Mouse (Mus musculus): ENCODE results near the gene Actr2. TPM values are rescaled to one million over a fixed set of nuclear protein-coding genes. Genes with fewer than 3 reads are reported as not detected.
"Not testable (repeated sequence)": the region's sequence is repeated elsewhere in the genome, so short reads cannot be mapped to it uniquely, and the experiment has no call there.

Actr2 gene
- polyA plus RNA-seq, 1 experiment from 2014 or later = 67.3 TPM

DNA sequence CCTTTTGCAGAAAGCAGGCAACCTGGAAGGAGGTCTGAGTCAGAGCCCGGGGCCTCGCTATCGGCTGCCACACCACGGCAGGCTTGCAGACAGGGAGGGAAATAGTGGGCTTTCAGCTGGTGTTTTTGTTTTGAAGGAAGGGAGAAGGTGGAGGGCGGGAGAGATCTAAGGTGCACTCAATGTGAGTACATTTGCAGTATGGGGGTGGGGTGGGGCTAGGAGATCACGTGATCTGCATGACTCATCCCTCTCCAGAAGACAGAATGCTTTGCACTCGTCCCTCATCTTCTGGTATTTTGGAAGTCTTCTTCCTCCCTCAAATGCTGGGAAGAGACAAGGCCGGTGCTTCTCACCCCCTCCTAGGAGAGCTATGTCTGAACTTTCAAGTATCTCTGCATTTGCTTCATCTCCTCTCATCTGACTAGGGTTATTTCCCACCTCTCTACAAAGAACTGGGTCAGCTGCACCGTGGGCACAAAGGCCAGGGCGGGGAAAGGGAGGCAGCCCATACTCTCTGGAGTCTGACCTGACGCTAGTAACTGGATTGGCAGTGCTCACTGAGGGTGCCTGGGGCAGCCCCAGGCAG is 77.3 kb downstream of the Actr2 start:
- H3K4me3 ChIP-seq (ENCODE audit: low read depth, low read length) = no peak overlapping the region
- no peak overlapping the region for H3K9ac ChIP-seq (ENCODE audit: low read depth, low read length)
- H3K36me3 ChIP-seq (ENCODE audit: control insufficient read depth, insufficient read depth, low read length) = no peaks in the 10 kb centered on the region
- no peak overlapping the region for H3K27ac ChIP-seq (replicated peaks; ENCODE audit: low read depth, low read length)
- no peak overlapping the region for H3K4me2 ChIP-seq (ENCODE audit: low read depth, low read length)
- 0 out of 2 replicates have a peak, but pooled peaks cover 4% of the 10 kb centered on the region for H3K9me3 ChIP-seq (ENCODE audit: control insufficient read depth, low read length)
- no peaks in the 10 kb centered on the region for H3K27me3 ChIP-seq (replicated peaks; ENCODE audit: control insufficient read depth, insufficient read depth, low read length)
- DNase-seq (ENCODE audit: low spot score) (no peak), ATAC-seq (ENCODE audit: low read depth) (no peak)
- WGBS = 46% methylated on average over 11 of the region's 11 CpGs
- peaks cover 9% of the 10 kb centered on the region; the same call in 1 of the 2 replicates for H3K4me1 ChIP-seq (ENCODE audit: control insufficient read depth, insufficient read depth, low read length)

DNA sequence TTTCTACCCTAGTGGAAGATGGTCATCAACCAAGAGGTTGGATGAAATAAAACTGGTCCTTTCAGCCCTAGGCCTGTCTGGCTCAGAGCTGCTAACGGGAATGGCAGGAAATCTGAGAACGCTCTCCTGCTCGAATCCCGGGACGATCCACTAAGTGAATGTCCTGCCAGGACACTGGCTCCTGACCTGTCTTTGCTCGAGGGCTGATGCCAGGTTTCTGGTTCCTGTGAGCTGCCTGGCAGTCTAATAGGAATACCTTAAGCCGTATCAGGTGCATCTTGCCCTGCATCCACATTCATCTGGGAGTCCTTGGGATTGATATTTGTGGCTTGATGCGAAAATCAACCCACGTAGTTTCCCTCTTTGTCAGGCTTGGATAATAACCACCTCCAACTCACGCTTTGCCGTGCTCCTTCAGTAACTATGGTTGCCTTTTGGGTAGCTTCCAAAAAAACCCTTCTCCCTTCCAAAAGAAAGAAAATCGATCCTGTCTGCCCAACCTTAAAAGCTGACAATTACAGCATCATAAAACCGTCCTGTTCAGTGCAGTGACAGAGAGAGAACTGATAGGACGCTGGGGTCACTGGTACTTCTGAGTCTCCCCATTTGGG is 78.3 kb downstream of the Actr2 start:
- H3K4me2 ChIP-seq (ENCODE audit: low read depth, low read length) = no peak overlapping the region
- ATAC-seq (ENCODE audit: low read depth) (no peak), DNase-seq (ENCODE audit: low spot score) (no peak)
- no peaks in the 10 kb centered on the region for H3K27me3 ChIP-seq (replicated peaks; ENCODE audit: control insufficient read depth, insufficient read depth, low read length)
- H3K27ac ChIP-seq (replicated peaks; ENCODE audit: low read depth, low read length) = no peak overlapping the region
- WGBS = 51% methylated on average over 14 of the region's 14 CpGs
- H3K4me3 ChIP-seq (ENCODE audit: low read depth, low read length) = no peak overlapping the region
- H3K36me3 ChIP-seq (ENCODE audit: control insufficient read depth, insufficient read depth, low read length) = no peaks in the 10 kb centered on the region
- no peak overlapping the region for H3K9ac ChIP-seq (ENCODE audit: low read depth, low read length)
- H3K4me1 ChIP-seq (ENCODE audit: control insufficient read depth, insufficient read depth, low read length) = peaks cover 9% of the 10 kb centered on the region; the same call in 1 of the 2 replicates
- 0 out of 2 replicates have a peak, but pooled peaks cover 4% of the 10 kb centered on the region for H3K9me3 ChIP-seq (ENCODE audit: control insufficient read depth, low read length)

DNA sequence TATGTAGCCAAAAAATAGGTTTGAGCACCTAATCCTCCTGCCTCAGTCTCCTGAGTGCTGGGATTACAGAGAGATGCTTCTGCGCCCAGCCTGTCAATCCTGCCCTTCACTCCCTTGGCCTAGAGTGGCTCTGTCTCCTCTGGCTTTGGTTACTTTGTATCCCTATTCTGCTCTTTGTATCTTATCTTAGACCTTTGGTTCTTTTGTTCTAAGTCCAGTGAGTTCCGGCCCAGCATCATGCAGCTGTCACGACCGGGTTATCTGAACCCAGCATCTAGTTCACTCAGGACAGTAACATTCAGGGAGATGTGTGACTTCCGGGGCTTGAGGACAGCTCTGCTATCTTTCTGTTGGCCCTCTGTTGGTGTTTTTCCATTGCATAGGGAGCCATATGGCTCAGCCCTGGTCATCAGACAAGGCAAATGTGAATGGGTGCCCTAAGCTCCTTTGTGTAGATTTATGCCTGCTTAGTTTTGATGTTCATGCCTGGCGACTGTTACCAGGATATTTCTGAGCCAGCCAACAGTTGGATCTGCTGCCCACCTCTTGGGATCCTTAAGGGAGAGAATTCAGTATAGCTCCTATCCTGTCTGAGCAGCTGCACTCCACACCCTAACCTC is 79.1 kb downstream of the Actr2 start:
- ATAC-seq (ENCODE audit: low read depth) = no peak
- WGBS = 78% methylated on average over 6 of the region's 6 CpGs

DNA sequence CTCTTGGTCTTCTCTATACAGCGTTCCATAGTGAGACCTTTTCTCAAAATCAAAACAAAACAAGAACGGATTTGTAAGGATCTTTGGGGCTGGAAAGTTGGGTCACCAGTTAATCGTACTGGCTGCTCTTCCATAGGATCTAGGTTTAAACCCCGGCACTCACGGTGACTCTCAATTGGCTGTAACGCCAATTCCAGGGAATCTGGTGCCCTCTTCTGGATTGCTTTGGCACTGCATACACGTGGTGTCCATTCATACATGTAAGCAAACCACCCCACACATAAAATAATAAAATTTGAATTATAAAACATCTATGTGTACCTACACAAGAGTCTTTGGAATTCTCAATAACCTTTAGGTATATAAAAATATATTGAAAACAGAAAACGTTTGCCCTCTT is 81.2 kb downstream of the Actr2 start:
- ATAC-seq (ENCODE audit: low read depth) = no peak
- WGBS = 39% methylated on average over 8 of the region's 8 CpGs
- Histone ChIP-seq H3K27ac (replicated peaks; ENCODE audit: low read depth, low read length) (no peak overlapping the region), H3K9me3 (ENCODE audit: control insufficient read depth, low read length) (0 out of 2 replicates have a peak, but pooled peaks cover 4% of the 10 kb centered on the region), H3K4me1 (ENCODE audit: control insufficient read depth, insufficient read depth, low read length) (no peaks in the 10 kb centered on the region; the same call in 1 of the 2 replicates), H3K36me3 (ENCODE audit: control insufficient read depth, insufficient read depth, low read length) (no peaks in the 10 kb centered on the region), H3K27me3 (replicated peaks; ENCODE audit: control insufficient read depth, insufficient read depth, low read length) (no peaks in the 10 kb centered on the region), H3K4me2 (ENCODE audit: low read depth, low read length) (no peak overlapping the region), H3K9ac (ENCODE audit: low read depth, low read length) (no peak overlapping the region), H3K4me3 (ENCODE audit: low read depth, low read length) (no peak overlapping the region)
- no peak for DNase-seq (ENCODE audit: low spot score)

More for the DNA sequence above, 79.1 kb downstream of the Actr2 start:
- H3K36me3 ChIP-seq (ENCODE audit: control insufficient read depth, insufficient read depth, low read length) = no peaks in the 10 kb centered on the region
- 0 out of 2 replicates have a peak, but pooled peaks cover 4% of the 10 kb centered on the region for H3K9me3 ChIP-seq (ENCODE audit: control insufficient read depth, low read length)
- H3K4me1 ChIP-seq (ENCODE audit: control insufficient read depth, insufficient read depth, low read length) = peaks cover 2% of the 10 kb centered on the region; the same call in 1 of the 2 replicates
- no peak overlapping the region for H3K4me3 ChIP-seq (ENCODE audit: low read depth, low read length)
- H3K27me3 ChIP-seq (replicated peaks; ENCODE audit: control insufficient read depth, insufficient read depth, low read length) = no peaks in the 10 kb centered on the region
- no peak for DNase-seq (ENCODE audit: low spot score)
- no peak overlapping the region for H3K27ac ChIP-seq (replicated peaks; ENCODE audit: low read depth, low read length)
- no peak overlapping the region for H3K9ac ChIP-seq (ENCODE audit: low read depth, low read length)
- H3K4me2 ChIP-seq (ENCODE audit: low read depth, low read length) = no peak overlapping the region

DNA sequence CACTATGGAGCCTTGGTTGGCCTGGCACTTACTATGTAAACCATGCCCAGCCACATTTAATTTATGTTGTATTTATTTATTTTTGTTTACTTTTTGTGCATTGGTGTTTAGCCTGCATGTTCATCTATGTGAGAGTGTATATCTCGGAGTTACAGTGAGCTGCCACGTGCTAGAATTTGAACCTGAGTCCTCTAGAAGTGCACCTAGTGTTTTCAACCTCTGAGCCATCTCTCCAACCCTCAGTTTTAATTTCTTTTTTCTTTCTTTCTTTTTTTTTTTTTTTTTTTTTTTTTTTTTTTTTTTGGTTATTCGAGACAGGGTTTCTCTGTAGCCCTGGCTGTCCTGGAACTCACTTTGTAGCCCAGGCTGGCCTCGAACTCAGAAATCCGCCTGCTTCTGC is 81.7 kb downstream of the Actr2 start:
- not testable (repeated sequence) for H3K27ac ChIP-seq (replicated peaks; ENCODE audit: low read depth, low read length); H3K9ac ChIP-seq (ENCODE audit: low read depth, low read length); DNase-seq (ENCODE audit: low spot score); ATAC-seq (ENCODE audit: low read depth); H3K9me3 ChIP-seq (ENCODE audit: control insufficient read depth, low read length); H3K4me1 ChIP-seq (ENCODE audit: control insufficient read depth, insufficient read depth, low read length); H3K27me3 ChIP-seq (replicated peaks; ENCODE audit: control insufficient read depth, insufficient read depth, low read length); H3K4me2 ChIP-seq (ENCODE audit: low read depth, low read length); H3K4me3 ChIP-seq (ENCODE audit: low read depth, low read length); H3K36me3 ChIP-seq (ENCODE audit: control insufficient read depth, insufficient read depth, low read length)
- 91% methylated on average over 5 of the region's 5 CpGs for WGBS

DNA sequence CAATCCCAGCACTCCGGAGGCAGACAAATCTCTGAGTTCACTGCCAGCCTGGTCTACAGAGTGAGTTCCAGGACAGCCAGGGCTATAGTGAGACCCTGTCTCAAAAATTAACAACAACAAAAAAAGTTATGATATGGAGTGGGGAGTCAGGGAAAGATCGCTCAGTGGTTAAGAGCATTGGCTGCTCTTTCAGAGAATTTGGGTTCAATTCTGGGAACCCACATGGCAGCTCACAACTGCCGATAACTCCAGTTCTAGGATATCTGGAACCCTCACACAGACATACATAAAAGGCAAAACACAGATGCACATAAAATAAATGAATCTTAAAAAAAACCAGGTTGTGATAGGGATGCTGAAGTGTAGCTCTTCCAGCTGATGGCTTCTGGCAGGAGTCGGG is 83.7 kb downstream of the Actr2 start:
- no peak for DNase-seq (ENCODE audit: low spot score)
- no peak for ATAC-seq (ENCODE audit: low read depth)
- H3K9me3 ChIP-seq (ENCODE audit: control insufficient read depth, low read length) = 0 out of 2 replicates have a peak, but pooled peaks cover 4% of the 10 kb centered on the region
- no peaks in the 10 kb centered on the region for H3K4me1 ChIP-seq (ENCODE audit: control insufficient read depth, insufficient read depth, low read length)
- H3K36me3 ChIP-seq (ENCODE audit: control insufficient read depth, insufficient read depth, low read length) = peaks cover 14% of the 10 kb centered on the region
- 93% methylated on average over 4 of the region's 4 CpGs for WGBS
- H3K4me2 ChIP-seq (ENCODE audit: low read depth, low read length) = no peak overlapping the region
- no peak overlapping the region for H3K9ac ChIP-seq (ENCODE audit: low read depth, low read length)
- H3K27me3 ChIP-seq (replicated peaks; ENCODE audit: control insufficient read depth, insufficient read depth, low read length) = no peaks in the 10 kb centered on the region
- H3K27ac ChIP-seq (replicated peaks; ENCODE audit: low read depth, low read length) = no peak overlapping the region
- no peak overlapping the region for H3K4me3 ChIP-seq (ENCODE audit: low read depth, low read length)

DNA sequence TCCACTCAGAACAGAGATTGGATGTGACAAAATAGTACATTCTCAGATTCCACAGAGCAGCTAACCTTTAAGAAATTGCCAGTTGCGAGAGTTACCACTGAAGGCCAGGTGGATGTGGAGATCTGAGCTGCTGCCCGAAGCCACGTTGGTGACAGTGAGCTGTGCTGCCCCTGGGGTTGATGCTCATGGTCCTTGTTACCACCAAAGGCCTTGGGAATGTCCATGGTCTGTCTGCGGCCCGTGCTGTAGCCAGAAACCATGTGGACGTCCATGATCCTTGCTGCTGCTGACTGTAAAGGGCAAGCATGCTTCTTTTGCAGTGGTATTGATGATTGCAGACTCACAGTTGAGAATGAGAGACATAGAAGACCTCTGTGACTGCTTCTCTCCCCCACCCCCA is 84.3 kb downstream of the Actr2 start:
- no peak for ATAC-seq (ENCODE audit: low read depth)
- Histone ChIP-seq H3K27ac (replicated peaks; ENCODE audit: low read depth, low read length) (no peak overlapping the region), H3K27me3 (replicated peaks; ENCODE audit: control insufficient read depth, insufficient read depth, low read length) (no peaks in the 10 kb centered on the region), H3K9me3 (ENCODE audit: control insufficient read depth, low read length) (0 out of 2 replicates have a peak, but pooled peaks cover 4% of the 10 kb centered on the region), H3K9ac (ENCODE audit: low read depth, low read length) (no peak overlapping the region), H3K36me3 (ENCODE audit: control insufficient read depth, insufficient read depth, low read length) (peaks cover 16% of the 10 kb centered on the region), H3K4me1 (ENCODE audit: control insufficient read depth, insufficient read depth, low read length) (no peaks in the 10 kb centered on the region), H3K4me2 (ENCODE audit: low read depth, low read length) (no peak overlapping the region), H3K4me3 (ENCODE audit: low read depth, low read length) (no peak overlapping the region)
- 91% methylated on average over 6 of the region's 6 CpGs for WGBS
- no peak for DNase-seq (ENCODE audit: low spot score)

DNA sequence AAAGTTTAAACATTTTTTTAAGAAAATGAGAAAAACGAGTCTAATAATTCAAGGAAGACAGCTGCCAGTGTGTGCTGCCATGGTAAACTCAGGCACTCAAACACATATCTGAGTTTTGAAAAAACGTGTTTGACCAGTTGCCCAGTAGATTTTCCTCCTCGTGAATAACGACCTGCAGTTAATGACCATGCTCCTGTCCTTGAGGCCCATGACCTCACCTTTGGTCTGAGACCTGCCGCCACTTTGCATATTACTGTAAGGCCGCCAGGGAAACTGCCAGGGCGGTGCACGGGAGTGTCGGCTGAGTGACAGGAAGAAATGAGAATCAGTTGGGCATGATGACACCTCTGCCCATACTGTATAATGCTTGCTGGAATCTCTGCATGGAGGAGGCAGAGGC is 85.0 kb downstream of the Actr2 start:
- Histone ChIP-seq H3K27ac (replicated peaks; ENCODE audit: low read depth, low read length) (no peak overlapping the region), H3K27me3 (replicated peaks; ENCODE audit: control insufficient read depth, insufficient read depth, low read length) (no peaks in the 10 kb centered on the region), H3K36me3 (ENCODE audit: control insufficient read depth, insufficient read depth, low read length) (peaks cover 22% of the 10 kb centered on the region), H3K4me2 (ENCODE audit: low read depth, low read length) (no peak overlapping the region), H3K9ac (ENCODE audit: low read depth, low read length) (no peak overlapping the region), H3K4me3 (ENCODE audit: low read depth, low read length) (no peak overlapping the region), H3K4me1 (ENCODE audit: control insufficient read depth, insufficient read depth, low read length) (no peaks in the 10 kb centered on the region), H3K9me3 (ENCODE audit: control insufficient read depth, low read length) (0 out of 2 replicates have a peak, but pooled peaks cover 4% of the 10 kb centered on the region)
- DNase-seq (ENCODE audit: low spot score) (no peak), ATAC-seq (ENCODE audit: low read depth) (no peak)
- WGBS = 80% methylated on average over 9 of the region's 9 CpGs
